Mouse (Mus musculus) frontal cortex, adult 2 months (tissue): ENCODE data around the gene St13. TPM values are rescaled to one million over a fixed set of nuclear protein-coding genes. Genes with fewer than 3 reads are reported as not detected.
"Not testable (repeated sequence)": the region's sequence is repeated elsewhere in the genome, so short reads cannot be mapped to it uniquely, and the experiment has no call there.

Experiments
- DNase-seq, 2 experiments: peaks; one replicate each; pipeline ENCODE4 v3.0.0; 2022; ENCODE audit warnings: low spot score in 1 of 2; ENCODE audit errors: extremely low spot score in 1 of 2
- polyA plus RNA-seq: library from polyadenylated mRNA; depleted of rRNA; stranded (reverse); fragments of >200 nt; gene quantifications from 2 replicates; pipeline ENCODE4 v1.2.3, GENCODE M21; 2012; rRNA removed

St13 gene
- polyA plus RNA-seq = 98.0 and 118 TPM in 2 replicates

GRCm38 (mm10) chr15:81399638-81400315 is at the start of gene St13, which contains the start of gene Xpnpep3:
Gene St13, minus strand, starts transcription at chr15:81400077.
Gene Xpnpep3, plus strand, starts transcription at chr15:81400138.
- peak; percentile 93 to 98 for DNase-seq

DNA sequence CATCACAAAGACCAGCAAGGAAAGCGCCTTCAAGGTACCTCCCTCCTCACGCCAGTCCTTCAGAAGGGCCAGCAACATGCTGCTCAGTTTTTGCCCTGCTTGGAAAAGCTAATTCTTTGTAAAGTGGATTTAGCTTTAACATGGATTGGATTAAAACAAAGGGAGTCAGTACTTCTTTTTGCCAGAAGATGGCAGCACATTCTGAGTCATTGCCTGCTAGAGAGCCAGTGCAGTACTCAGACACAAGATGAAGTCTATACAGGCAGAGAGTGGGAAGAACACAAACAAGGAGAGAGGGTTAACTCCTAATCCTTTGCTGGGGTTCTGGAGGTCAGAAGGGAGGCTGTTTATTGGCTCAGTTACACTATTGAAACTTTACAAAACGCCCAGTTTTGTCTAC is 48.6 kb upstream of the St13 start:
- DNase-seq = peak; percentile 33 to 92

GRCm38 (mm10) chr15:81439236-81439635 is 39.4 kb upstream of the St13 start:
- no peak for DNase-seq

GRCm38 (mm10) chr15:81438345-81438744 is 38.5 kb upstream of the St13 start:
- DNase-seq = no peak

GRCm38 (mm10) chr15:81431195-81431594 is 31.3 kb upstream of the St13 start:
- no peak for DNase-seq

DNA sequence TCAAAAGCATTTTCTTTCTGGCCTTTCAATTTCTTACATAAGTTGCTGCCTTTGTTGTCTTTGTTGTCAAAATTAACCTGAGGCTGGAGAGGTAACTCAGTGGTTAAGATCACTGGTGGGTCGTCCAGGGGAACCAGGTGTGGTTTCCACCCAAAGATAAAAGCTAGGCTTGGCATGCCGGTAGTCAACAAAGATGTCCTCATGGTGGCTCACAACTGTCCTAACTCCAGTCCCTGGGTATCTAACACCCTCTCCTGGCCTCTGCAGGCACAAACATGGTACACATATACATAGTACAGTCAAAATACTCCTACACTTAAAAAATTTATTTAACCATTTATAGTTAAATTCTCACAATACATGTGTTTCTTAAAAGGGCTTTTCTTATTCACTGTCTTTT is 28.1 kb upstream of the St13 start:
- DNase-seq = no peak

- no peak for DNase-seq
These were observed 25.4 kb upstream of the St13 start for GRCm38 (mm10) chr15:81425311-81425710.

- no peak for DNase-seq
These were observed 22.3 kb upstream of the St13 start for GRCm38 (mm10) chr15:81422156-81422681.

DNA sequence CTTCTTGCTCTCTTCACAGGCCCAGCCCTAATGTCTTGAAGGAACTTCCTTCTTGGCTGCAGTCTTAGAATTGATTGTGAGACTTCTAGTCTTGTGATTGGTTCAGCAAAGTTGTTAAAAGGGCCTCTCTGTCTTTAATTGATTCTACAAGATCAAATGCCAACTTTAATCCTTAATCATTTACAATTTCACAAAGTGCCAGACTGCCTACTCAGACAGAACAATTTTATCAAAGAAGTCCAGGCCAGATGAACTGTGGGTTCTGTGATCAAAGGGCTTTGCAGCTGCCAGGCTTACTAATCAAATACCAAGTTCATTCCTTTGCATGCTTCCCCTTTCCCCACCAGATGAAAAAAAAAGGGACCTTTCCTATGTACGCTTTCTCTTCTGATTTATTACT is 21.6 kb upstream of the St13 start:
- peak in 1 of 2 experiments; percentile 6 for DNase-seq

- DNase-seq = no peak
These were observed 18.2 kb upstream of the St13 start for GRCm38 (mm10) chr15:81418065-81418464.

DNA sequence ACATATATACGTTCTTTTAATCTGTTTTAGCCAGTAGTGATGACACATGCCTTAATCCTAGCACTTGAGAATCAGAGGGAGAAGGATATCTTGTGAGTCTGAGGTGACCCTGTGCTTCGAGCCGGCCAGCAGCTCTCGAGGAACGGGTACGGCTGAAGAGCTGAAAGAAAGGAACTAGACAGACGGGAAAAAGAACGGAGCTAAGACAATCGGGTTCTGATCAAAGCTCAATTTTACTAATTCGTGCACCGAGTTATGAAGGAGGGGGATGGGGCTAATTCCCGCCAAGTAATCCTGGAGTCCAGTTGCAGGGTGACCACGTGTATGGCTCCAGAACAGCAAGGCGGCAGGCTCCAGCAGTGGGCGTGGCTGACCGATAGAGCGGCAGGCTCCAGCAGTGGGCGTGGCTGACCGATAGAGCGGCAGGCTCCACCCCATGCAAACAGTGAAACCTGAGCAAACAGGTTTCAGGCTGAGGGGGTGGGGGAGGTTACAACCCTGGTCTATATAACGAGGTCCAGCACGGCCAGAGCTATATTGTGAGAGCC is 17.0 kb upstream of the St13 start:
- DNase-seq = not testable (repeated sequence)

- DNase-seq = no peak
These were observed 8.3 kb upstream of the St13 start, which contains the start of gene Dnajb7 for GRCm38 (mm10) chr15:81408199-81408598. Gene Dnajb7, minus strand, starts transcription at chr15:81408299.

DNA sequence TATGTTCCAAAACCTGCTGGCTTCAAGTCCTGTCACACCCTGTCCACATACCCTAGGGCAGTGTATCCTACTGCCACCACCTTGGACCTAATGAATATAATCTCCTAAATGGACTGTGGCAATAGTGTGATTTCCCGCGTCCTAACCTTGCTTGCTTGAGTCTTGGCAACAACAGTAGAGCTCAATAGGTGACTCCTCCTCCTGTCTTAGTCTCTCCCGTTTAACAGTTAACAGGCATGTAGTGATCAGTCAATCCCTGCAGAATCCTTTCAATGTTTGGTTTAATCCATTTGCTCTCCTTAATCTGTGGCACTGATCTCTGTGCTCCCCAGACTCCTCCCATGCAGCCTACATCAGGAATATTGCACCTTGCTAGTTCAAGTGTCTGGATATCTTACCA is 5.1 kb upstream of the St13 start:
- no peak for DNase-seq

DNA sequence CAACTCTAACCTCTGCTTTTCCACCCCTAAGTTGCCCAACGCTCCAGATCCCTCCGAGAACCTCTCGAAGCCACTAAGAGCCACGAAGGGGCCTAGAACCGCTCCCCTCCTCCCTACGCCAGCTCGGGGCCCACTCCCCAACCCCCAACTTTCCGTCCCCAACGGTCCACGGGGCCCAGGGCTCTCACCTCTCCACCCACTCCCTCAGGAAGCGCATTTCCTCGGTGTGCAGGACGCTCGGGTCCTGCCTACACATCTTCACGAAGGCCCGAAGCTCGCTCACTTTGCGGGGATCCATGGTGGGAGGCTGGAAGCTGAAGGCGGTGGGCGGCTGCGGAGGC is 610 bp downstream of the St13 start:
- DNase-seq = no peak

DNA sequence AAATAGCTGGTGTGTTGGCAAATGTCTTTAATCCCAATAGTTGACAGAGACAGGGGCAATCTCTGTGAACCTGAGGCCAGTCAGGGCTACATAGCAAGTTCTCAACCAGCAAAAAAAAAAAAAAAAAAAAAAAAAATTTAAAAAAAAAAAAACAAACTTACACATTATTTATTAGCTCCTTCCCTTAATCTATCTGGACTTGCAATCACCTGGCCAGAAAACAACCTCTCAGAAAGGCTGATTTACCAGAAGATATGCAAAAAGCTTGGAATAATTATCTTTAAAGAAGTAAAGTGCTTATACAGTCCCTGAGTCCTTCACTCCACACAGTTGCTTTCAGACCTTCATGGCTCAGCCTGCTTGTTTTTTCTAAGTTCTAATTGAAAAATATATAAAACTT is 1.7 kb downstream of the St13 start:
- DNase-seq = no peak

- DNase-seq = peak in 1 of 2 experiments; percentile 5
These were observed 5.5 kb downstream of the St13 start for GRCm38 (mm10) chr15:81394211-81394915.

- peak; percentile 21 to 62 for DNase-seq
These were observed 6.9 kb downstream of the St13 start for GRCm38 (mm10) chr15:81392997-81393396.

- DNase-seq = no peak
These were observed 13.6 kb downstream of the St13 start for GRCm38 (mm10) chr15:81386327-81386726.

- no peak for DNase-seq
These were observed 21.0 kb downstream of the St13 start for GRCm38 (mm10) chr15:81378845-81379244.

- no peak for DNase-seq
These were observed 25.3 kb downstream of the St13 start for GRCm38 (mm10) chr15:81374621-81375020.

DNA sequence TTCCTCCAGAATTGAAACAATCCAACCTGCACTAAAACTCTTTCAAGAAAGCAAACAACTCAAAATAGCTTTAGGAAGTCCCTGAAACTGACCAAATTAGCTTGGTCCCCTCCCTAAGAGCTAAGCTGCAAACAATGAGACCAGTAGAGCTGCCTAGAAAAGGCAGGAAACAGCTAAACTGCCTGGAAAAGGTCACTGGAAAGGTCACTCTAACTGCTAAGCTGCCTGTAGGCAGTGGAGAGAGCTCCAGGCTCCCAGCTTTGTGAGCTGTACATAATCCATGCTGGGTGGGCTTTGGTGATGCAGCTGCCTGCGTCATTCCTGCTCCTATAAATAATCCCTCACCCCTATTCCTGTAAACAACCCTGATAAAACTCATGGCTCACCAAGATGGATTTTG is 29.5 kb downstream of the St13 start:
- DNase-seq = no peak

DNA sequence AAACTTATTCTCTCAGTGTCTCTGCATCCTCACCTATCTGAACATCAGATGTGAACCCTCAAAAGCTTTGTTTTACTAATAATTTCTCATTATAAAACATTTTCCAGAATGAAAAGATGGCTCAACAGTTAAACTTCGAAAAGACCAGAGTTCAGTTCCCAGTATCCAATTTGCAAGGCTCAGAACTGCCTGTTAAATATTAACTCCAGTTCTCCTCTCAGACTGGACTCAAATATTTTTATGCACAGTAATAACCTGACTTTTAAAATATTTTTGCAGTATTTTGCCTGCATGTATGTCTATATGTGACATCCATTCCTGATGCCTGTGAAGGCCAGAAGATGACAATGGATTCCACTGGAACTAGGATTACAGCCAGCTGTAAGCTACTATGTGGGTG is 31.3 kb downstream of the St13 start:
- no peak for DNase-seq
